Comparison of ENCODE assay signal across 22 mouse cellular contexts in genomic region chr2:158918312-158918711, GRCm38 (mm10).
"Had no signal": no experiment of that assay in that cellular context is flagged by ENCODE, and none has a peak within 500 bp of the region (broad histone marks: within the 10 kb centered on the region; RNA-seq: fewer than 3 reads in every experiment).

No protein-coding gene starts in this region.

- DNase-seq: forebrain, postnatal 0 days; gastrocnemius, postnatal 10 days; gastrocnemius, postnatal 25 days; heart, adult 18-20 months; heart, postnatal 10 days; heart, postnatal 4 days; kidney, adult 18-20 months; kidney, adult 8-10 months; kidney, postnatal 10 days; kidney, postnatal 25 days; kidney, postnatal 4 days; liver; liver, embryonic 13.5 days had no signal

- H3K27ac ChIP-seq: heart, embryonic 10.5 days; hindbrain, embryonic 10.5 days; hindbrain, embryonic 12.5 days; hindbrain, embryonic 14.5 days; intestine, embryonic 15.5 days; limb, embryonic 10.5 days; limb, embryonic 12.5 days; liver, embryonic 13.5 days; liver, embryonic 15.5 days had no signal

- H3K4me3 ChIP-seq: heart, embryonic 10.5 days; heart, embryonic 12.5 days; hindbrain, embryonic 10.5 days; hindbrain, embryonic 12.5 days; intestine, embryonic 15.5 days; limb, embryonic 10.5 days; limb, embryonic 12.5 days; liver, embryonic 13.5 days; liver, embryonic 15.5 days had no signal
